ENCODE assay signal across 10 mouse cellular contexts in genomic region chr14:18284581-18284980, GRCm38 (mm10). TPM values are rescaled to one million over a fixed set of nuclear protein-coding genes. Genes with fewer than 3 reads are reported as not detected.
DNase-seq lines count a peak whose midpoint lies in the region; ATAC-seq lines count a peak whose summit lies in the region.
"Had no signal": no experiment of that assay in that cellular context is flagged by ENCODE, and none has a peak within 500 bp of the region (broad histone marks: within the 10 kb centered on the region; RNA-seq: fewer than 3 reads in every experiment).

No protein-coding gene starts in this region.

- H3K4me1 ChIP-seq in kidney, embryonic 15.5 days = no peaks in the 10 kb centered on the region
- H3K4me1 ChIP-seq: neural tube, embryonic 12.5 days had no signal

- H3K4me2 ChIP-seq in kidney, embryonic 15.5 days = no peak overlapping the region
- H3K4me2 ChIP-seq: heart, embryonic 13.5 days; neural tube, embryonic 12.5 days had no signal

- H3K9ac ChIP-seq in kidney, embryonic 15.5 days = no peak overlapping the region
- H3K9ac ChIP-seq: heart, embryonic 13.5 days; neural tube, embryonic 12.5 days had no signal

- no peak for ATAC-seq in kidney, embryonic 15.5 days (replicated peaks; ENCODE audit: low FRiP score)

- peaks cover 40% of the 10 kb centered on the region for H3K36me3 ChIP-seq in kidney, embryonic 15.5 days

- no peak overlapping the region for H3K27ac ChIP-seq in kidney, embryonic 15.5 days
- H3K27ac ChIP-seq: heart, embryonic 13.5 days; neural tube, embryonic 12.5 days had no signal

- peak; percentile 46 for DNase-seq in cerebellum, adult 9-10 months
- DNase-seq in cerebellum, adult 9-11 months = no peak
- DNase-seq in kidney, postnatal 14 days = peak; percentile 38
- DNase-seq in CD4-positive helper T cell, adult 2 months (ENCODE audit: low read depth, low spot score) = peak; percentile 31
- DNase-seq in fibroblast of lung, adult 2 months (ENCODE audit: low read depth) = peak; percentile 23
- no peak for DNase-seq in yolk sac, embryonic 10.5 days (ENCODE audit: low spot score)
- no peak for DNase-seq in cerebellum, postnatal 25 days

- 88% methylated on average over 2 of the region's 2 CpGs for WGBS in kidney, embryonic 15.5 days

- H3K4me3 ChIP-seq in kidney, embryonic 15.5 days (replicated peaks) = no peak overlapping the region
- H3K4me3 ChIP-seq: heart, embryonic 13.5 days; neural tube, embryonic 12.5 days had no signal

- no peaks in the 10 kb centered on the region for H3K27me3 ChIP-seq in kidney, embryonic 15.5 days
- H3K27me3 ChIP-seq: heart, embryonic 13.5 days; neural tube, embryonic 12.5 days had no signal

- H3K9me3 ChIP-seq in kidney, embryonic 15.5 days (replicated peaks) = no peaks in the 10 kb centered on the region
- H3K9me3 ChIP-seq: heart, embryonic 13.5 days; neural tube, embryonic 12.5 days had no signal

RNA-seq across cellular contexts. Expression of gene Rpl15, which starts 13.4 kb away (rescaled TPM):
- polyA plus RNA-seq in kidney, embryonic 15.5 days (2015; fragmentation: Nextera tagmentation; extraction: Ambion mirVana) = 429 and 508 TPM in 2 replicates

RNA-seq across cellular contexts. Expression of gene Nkiras1, which starts 13.6 kb away (rescaled TPM):
- 15.0 and 17.6 TPM in 2 replicates for polyA plus RNA-seq in kidney, embryonic 15.5 days (2015; fragmentation: Nextera tagmentation; extraction: Ambion mirVana)

RNA-seq across cellular contexts. Expression of gene Nr1d2, which starts 45.7 kb away (rescaled TPM):
- 9.6 and 9.9 TPM in 2 replicates for polyA plus RNA-seq in kidney, embryonic 15.5 days (2015; fragmentation: Nextera tagmentation; extraction: Ambion mirVana)

RNA-seq across cellular contexts. Expression of gene Ube2e1, which starts 47.1 kb away (rescaled TPM):
- 140 and 148 TPM in 2 replicates for polyA plus RNA-seq in kidney, embryonic 15.5 days (2015; fragmentation: Nextera tagmentation; extraction: Ambion mirVana)

Comparison
In these comparisons a context has a peak if more than half of its experiments do, and no peak if none do; other contexts are left out.
1. DNase-seq: peak in cerebellum, adult 9-10 months (single experiment), kidney, postnatal 14 days (single experiment), CD4-positive helper T cell, adult 2 months (single experiment) and fibroblast of lung, adult 2 months (single experiment); none in cerebellum, adult 9-11 months (single experiment), yolk sac, embryonic 10.5 days (single experiment) and cerebellum, postnatal 25 days (0 of 2).